Mouse (Mus musculus) lung, postnatal 10 days (tissue): ENCODE measurements around the gene Disp1.

Experiments
- DNase-seq: peaks from one replicate; pipeline ENCODE4 v3.0.0; 2021

The Disp1 gene

DNA sequence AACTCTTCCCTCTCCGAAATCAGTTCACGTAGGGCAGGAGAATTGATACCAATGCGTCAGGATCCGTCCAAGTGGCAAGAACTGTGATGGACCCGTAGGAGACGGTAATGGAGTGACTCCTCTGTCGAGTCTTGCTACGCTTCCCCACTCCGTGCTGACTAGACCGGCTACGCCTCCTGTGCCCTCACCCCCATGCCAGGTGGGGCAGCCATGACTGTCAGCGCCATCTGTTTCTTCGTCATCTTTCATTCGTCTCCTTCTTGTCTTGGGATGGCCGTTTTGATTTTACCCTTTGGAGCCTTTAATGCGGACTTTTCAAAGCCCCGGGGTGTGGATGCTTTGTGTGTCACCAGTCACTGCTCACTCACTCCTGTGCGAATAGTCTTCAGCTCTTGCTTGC, 26.6 kb downstream of the Disp1 start:
- no peak for DNase-seq

DNA sequence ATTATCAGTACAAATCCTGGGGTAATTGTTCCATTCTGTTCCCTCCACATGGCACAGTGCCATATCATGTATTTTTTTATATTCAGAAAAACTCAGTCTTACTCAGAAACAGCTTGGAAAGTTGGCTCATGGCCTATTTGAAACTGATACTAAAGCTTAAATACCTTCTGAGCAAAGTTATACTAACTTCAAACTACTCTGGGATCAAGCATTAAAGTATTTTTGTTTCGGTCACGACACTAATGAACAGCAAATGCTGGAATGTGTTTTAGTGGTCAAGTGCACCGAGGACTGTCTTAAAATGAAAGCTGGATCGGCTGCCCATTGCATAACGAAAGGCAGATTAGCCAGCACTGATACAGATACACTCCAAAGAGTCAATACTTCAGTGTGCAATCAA, 27.2 kb downstream of the Disp1 start:
- DNase-seq, result no peak

DNA sequence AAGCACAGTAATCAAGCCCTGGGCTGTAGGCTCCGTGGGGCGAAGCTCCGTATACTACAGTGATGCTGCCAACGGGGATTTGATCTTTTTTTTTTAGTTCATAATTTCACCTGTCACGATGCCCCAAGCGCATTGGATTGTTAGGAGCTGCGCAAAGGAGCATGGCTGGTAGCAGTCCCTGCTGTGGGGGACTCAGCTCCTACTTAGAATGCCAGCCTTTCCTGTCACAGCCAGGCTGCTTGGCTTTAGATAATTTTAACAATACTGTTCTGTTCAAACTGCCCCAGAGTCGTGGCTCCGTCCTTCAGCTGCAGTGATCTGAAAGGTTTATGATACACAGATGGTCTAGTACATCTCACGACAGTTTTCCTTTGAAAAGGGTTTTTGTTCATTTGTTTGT, 29.9 kb downstream of the Disp1 start:
- DNase-seq, result no peak

DNA sequence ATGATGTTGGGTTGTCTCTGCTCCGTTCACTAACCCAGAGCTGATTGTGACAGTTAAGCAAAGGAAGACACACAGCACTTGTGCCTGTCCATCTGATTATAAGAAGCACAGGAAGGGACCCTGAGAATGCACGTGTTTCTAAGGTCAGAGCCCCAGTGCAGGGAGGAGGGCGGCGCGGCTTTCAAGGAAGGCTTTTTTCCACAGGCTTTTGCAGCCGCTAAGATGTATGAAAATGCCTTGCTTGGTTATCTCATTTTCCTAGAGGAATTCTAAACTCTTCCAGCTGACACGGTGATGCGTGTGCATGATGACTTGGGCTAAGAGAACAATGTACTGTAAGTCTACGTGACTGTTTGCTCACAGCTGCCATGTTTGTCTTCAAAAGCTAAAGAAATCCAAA, 30.9 kb downstream of the Disp1 start:
- no peak for DNase-seq

DNA sequence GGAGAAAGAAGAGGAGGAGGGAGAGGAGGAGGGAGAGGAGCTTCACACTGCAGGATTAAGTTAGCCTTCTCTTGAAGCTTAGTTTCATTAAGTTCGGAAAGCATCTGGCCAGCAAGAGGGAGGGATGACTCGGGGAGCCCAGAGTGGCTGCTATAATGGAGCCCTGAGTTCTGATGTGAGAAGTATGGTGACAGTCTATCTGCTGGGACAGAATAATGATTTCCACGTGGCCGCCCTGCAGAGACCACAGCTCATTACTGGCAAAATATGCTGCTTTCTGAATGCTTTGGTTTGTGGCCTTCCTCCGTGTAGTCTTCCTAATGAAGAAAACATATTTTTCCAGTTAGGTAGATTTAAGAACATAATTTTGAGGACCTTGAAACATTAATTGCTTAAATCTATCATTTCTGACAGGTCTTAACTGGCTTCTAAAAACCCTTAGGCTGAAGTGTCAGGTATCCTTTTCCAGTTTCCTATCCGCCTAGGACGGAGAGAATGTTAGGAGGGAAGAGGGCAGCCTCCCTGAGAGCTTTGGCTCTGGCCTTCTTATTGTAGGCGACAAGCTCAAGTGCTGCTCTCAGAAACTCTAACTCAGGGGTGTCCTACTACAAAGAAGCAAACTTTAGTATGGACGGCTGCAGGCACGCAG, 32.2 kb downstream of the Disp1 start:
- DNase-seq, result no peak

DNA sequence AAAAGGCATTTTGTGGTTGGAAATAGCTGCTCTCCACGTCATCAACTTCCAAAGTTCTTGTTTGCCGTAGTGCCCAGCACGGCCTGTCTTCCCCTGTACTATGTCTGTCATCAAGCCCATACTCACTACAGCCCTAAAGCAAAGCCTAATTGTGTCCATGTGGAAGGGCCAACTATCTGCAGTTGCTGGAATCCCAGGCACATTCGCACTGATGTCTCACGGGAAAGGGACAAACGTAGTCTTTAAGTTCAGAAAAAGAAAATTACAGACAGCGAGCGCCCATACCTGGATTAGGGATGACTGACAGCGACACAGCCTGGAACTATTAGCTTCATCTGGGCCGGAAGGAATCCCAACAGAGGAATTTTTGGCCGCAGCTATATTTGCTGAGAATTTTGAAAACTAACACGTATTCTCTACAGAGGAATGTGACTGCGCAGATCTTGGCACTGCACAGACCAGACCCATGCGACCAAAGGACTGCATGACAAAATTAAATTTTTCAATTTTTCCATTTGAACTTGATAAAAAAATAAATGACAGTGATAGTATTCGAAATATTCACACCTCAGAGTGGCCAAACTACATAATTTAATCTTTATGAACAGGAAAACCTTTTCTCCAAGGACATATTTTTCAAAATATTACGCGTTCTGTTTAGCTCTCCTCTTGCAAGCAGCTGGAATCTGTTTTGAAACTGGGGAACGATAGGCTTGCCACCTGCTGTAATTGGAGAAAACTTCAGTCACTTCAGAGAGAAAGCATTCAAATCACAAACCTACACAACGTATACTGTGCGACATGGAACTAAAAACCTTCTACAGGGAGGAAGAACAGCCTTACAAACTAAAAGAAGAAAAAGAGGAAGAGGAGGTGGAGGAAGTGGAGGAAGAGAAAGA, 33.0 kb downstream of the Disp1 start:
- no peak for DNase-seq

DNA sequence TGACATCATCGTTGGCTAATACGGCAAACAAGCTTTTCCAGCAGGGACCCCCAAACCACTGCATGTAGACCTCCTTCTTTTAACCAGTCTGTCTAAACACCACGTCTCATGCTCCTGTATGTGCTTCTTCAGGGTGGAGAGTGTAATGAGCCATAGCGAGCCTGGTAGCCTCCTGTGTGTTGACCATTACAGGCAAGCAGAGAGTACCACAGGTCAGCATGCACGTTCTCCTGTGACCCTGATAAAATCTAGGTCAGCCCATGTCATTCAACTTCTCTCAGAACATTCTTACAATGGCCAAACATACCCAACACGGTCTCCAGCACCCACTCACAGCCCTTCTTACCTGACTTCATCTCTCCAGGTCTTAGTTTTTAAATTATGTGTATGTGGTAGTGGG, 35.8 kb downstream of the Disp1 start:
- DNase-seq, result no peak

DNA sequence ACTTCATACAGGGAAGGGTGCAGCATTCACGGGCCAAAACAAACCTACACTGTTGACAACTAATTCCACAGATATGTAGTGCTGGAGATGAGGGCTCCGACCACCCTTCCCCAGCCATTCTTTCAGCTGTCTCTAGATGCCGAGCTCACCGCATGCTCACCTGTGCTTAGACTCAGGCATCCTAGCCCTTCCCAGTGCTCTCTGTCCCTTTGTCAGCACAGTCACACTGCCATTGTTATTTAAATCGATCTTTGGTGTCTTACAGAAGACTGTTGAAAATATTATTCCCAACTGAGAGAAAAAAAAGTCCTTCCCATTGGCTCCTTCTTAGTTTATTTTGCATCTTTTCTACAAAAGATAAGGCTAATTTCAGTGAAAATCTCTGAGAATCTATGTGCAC, 36.6 kb downstream of the Disp1 start:
- no peak for DNase-seq

DNA sequence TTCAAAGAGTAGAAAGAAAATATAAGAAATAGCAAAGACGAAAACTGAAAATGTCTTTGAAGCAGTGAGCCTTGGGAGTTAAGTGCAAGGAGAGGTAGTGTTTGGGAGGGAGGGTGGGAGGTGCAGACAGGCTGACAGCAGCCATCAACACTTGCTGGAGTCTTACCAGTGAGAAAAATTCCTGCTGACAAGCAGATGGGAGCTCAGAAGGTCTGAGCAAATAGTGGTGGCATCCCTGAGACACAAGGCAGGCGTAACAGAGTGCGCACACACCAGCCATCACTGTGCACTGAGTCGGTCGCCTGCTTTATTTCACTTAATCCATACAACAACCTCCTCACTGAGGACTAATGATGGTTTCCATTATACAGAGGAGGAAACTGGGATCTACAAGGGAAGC, 37.8 kb downstream of the Disp1 start:
- DNase-seq, result no peak

DNA sequence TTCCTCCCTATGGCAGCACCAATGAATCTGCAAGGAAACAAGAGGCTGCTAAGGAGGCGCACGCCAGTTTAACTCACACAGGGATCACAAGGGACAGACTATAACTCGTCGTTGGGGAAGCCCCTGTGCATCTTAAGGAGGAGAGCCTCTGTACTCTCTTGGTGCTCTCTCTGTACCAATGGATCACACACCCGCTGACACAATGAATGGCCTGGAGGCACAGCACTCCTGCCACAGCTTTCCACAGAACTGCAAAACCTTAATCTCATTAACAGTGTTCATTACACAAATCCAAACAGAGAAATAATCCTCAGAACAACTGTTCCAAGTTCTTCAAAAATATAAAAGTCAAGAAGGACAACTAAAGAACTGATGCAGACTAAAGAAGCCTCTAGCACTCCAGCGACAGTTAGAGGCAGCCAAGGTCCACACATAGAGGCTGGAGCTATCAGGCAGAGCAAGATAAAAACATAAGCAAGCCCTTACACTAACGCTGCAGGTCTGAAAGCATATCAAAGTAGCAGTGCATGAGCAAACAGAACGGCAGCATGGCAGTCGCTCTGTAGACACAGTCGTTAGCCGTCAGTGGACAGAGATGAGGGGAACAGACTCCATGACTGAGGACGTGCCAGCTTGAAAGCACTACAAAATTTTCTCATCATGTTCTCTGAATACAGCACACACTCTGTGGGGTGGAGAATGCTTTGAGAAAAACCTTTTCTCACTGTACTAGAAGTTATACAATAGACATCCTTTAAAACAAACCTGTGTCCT, 38.5 kb downstream of the Disp1 start:
- DNase-seq, result no peak

DNA sequence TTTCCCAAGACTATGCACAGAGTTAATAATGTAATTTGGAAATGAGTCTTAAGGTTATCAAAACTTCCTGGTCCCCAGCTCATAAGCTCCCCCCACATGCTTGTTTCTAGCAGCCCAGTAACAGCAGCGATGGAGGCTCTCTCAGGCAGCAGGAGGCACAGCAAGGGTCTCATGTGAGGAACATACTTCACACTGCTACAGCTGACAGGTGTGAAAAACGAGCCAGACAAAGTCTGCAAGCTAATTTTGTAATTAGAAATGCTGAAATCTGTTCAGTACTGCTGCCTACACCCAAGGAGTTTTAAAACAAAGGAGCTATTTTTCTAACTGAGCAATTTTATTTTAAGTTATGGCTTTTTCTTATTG, 40.3 kb downstream of the Disp1 start:
- no peak for DNase-seq

DNA sequence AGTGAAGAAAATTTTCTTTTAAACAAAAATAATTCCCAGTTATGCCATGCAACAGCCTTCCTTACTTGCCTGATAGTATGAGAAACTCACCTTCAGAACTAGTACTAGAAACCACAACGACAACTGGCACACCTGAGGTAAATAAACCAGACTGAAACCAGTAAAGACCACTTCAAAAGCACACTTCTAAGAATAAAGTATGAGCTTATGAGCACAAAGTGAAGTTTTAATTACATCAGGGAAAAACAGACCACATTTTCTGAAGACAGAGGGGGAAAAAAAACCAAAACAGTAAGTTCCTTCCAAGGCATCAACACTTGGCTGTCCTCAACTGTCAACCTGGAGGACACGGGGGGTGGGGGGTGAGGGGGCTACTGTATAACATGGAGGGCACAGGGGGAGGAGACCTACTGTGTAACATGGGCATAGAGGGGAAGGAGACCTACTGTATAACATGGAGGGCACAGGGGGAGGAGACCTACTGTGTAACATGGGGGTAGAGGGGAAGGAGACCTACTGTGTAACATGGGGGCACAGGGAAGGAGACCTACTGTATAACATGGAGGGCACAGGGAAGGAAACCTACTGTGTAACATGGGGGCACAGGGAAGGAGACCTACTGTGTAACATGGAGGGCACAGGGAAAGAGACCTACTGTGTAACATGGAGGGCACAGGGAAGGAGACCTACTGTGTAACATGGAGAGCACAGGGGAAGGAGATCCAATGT, 40.9 kb downstream of the Disp1 start:
- no peak for DNase-seq

DNA sequence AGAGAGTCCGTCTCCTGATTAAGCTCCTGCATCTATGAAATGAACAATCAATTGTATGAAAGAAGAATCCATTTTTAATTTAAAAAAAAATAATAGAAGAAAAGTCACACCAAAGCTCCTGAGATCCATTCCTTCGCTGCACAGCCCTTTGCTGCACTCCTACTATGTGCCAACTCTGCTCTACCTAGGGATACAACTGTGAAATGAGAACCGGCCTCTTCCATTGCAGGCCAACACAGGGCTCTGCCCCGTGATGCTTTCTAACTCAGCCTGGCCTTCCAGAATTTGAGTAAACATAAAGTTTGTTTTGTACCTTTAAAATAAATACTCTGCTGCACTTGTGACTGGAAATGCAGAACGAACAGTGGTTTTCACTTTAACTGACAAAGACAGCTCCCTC, 42.0 kb downstream of the Disp1 start:
- no peak for DNase-seq

DNA sequence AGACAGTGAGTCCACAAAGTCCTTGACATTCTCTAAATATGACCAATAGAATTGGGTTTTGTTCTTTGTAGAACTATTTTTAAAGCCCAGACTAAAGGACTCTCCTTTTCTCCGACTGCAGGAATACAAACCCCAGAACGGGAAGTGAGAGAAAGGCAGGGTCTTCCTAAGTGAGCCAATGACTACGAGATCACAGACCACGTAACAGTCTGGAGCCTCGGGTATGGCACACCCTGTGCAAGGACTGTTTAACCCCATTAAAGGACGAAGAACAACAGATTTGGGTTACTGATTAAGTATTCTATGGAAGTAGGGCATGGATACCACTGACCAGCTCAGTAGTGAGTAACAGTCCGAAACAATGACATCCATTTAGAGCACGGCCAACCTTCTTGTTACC, 46.1 kb downstream of the Disp1 start:
- no peak for DNase-seq

DNA sequence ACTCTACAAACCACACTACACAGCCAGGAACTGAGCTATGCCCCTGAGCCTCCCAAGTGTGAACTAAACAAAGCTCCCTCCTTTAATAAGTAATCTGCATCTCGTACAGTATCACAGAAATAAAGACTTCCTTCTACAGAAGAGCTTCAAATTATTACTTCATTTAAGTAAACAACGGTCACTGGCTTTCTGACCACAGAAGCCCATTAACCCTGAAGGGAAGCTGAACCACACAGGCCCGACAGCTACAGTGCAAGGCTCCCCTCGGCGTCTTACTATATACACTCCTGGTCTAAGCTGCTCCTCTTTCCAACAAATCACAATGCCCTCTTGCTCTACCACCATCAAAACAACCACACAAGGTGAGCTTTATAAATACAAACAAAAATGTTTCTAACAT, 50.2 kb downstream of the Disp1 start:
- no peak for DNase-seq

DNA sequence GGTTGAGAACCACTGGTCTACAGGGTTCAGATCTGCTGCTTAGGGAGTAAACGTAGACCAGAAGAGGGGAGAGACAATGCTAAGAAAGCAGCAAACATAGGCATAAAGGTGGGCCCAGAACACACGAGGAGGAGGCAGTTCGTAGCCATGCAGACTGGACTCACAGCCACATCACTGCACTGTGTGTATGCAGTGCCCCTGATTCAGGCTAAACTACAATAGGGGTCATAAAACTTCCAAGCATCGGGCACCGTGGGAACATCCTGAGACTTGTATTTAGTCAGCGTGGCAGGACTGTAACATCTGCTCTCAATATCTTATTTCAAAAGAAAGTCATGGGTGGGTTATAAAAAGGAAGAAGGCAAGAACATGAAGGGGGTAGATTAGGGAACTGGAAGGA, 52.9 kb downstream of the Disp1 start:
- DNase-seq, result no peak

DNA sequence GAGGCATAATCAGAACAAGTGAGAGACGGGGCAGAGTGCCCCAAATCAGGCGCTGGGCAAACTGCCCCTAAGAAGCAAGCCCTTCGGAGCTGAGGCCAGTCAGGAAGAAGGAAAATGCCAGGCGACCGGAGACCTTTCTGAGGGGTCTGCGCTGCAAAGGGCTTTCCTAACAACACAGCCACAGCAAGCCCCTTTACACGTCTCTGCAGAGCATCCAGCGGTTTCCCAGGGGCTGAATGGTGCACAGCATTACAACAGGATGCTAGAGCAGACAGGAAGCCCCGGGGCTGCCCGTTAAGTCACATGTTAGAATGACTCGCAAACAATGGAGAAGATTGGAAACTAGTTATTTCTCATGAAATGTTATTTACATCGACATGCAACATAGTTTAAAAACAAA, 53.5 kb downstream of the Disp1 start:
- peak; percentile 9 for DNase-seq

DNA sequence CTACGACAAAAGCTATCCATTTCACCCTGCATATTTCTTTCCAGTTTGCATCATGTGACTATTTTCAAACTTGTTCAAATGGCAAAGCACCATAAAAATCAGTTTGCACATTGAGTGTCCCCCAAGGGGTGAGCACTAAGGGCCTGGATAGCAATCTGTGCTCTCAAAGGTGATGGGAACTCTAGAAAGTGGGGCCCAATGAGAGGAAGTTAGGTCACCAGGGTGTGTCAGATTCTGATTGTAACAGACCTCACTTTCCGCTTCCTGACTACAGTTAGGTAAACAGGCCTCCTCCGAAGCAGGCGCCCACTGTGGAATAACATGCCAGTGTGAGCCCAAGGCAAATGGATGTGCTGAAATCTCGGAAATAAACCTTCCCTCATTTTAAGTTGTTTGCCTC, 54.6 kb downstream of the Disp1 start:
- no peak for DNase-seq

DNA sequence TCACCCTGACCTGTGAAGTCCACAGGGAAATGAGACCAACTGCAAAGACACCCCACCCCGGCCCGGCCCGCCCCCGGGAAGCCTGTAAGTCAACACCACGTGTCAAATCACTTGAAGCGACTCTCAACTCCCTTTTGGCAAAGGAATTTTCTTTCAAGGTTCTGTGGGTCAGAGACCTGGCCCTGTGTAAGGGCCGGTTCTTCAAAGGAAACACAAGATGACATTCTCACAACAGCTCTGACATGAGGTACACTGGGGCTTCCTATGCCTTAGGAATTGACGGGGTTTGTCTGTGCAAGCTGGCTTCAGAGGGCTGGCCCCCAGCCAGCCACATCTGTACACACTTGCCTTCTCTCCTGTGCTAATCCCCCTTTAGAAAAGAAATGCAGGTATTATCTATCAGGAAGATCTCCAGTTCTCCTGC, 56.7 kb downstream of the Disp1 start:
- DNase-seq, result peak; percentile 6

DNA sequence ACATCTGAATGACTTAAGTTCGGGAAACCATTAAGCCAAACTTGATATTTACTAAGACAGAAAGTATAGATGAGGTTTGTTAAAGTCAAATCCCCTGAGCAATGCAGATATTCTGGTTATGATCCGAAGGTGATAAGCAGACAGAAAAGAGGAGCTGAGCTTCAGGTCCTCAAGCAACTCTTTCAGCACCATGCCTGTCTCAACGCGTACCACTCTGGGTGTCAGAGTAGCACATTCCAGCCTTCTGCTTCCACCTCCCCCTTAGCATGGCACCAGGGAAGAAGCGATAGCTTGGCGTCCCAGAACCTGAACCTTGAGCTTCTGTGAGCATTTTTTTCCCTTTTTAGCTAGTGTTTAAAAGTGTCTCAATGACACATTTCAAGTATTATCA, 57.1 kb downstream of the Disp1 start:
- no peak for DNase-seq

DNA sequence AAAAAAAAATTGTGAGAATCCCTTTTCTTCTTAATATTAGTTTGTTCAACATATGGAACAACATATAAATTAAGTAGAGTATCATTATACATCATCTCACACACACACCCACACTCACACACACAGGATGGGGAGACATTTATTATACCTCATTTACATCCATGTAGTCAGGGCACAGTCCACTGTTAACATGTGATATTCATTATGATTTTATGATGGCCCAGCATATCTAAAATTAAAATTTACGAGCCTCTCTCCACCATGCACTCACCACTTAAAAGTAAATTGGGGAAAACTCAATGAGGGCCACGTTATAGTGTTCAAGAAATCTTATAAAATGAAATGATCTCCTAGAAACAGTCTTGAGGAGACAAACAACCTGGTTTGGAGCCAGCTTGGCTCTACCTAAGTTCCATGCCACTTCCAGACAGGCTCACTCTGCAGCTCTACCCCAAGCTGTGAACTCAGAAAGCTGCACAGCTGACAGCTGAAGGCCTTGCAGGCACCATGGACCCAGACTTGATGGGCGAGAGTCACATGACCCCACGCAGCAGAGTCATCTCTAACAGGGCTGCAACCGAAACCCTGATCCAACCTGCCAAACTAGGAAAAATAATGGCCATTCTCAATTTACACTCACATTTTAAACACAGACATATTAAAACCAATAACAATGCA, 57.7 kb downstream of the Disp1 start:
- no peak for DNase-seq

DNA sequence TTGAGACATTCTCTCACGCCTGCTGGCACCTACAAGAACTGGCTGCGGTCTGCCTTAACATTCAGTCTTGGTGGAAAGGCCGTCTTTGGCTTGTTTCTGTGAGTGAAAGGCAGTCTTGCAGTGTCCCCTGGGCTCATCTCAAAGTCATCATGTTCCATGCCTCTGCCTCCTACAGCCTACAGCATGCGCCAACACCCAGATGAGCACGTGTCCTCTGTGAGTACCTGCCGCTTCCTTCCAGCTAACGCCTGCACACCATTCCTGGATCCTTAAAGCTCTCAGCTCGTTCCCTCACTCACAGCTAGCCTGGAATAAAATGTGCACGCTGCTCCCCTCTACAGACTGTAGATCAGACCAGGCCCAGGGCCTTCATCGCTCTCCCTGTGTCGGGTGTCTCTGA, 60.3 kb downstream of the Disp1 start:
- no peak for DNase-seq

DNA sequence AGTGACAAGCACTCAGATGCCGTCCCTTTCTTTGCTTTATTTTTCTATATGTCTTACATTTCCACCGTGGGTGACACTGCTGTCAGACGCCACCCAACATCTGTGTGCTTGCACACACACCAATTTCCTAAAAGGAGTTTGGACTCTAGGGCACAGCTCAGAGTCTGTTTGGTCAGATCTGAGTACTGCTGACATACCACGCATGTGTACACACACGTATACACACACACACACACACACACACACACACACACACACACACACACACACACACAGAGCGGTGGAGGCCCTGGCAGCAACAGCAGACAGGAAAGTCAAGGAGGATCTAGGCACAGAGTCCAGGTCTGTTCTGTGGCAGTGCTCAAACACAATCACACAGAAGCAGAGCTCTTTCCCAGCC, 61.1 kb downstream of the Disp1 start:
- DNase-seq, result no peak
